In the genomic region with DNA sequence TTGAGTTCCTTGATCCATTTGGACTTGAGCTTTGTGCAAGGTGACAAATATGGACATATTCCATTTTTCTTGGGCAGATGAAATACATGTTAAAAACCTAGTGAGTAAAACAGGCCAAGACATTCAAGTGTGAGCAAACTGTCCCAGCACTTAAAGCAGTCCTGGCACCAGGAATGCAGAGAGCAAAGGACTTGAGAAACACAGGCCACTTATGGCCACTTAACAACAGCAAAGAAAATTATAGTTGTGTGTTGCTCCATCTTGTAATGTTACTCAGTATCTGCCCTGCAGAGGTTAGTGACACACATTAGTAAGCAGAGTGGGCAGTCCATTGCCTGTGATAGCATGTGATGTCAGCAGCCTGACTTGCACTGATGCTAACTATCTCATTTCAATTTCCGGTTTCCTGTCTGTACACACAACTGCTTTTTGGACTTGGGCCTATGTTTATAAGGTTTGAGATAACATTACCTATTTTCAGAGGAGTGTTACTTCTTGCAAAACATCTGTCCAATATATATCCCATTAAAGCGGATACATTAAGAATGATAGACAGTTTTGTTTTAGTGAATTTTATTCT, we compare ENCODE assay signal across 27 mouse cellular contexts.
DNase-seq lines count a peak whose midpoint lies in the region; ATAC-seq and TF ChIP-seq lines count a peak whose summit lies in the region.
"Had no signal": no experiment of that assay in that cellular context is flagged by ENCODE, and none has a peak within 500 bp of the region (broad histone marks: within the 10 kb centered on the region; RNA-seq: fewer than 3 reads in every experiment).

No protein-coding gene starts in this region.

- no peak for TF ChIP-seq EP300 in heart, postnatal 0 days (IDR thresholded peaks at IDR 0.05; ENCODE audit: low read depth)
- TF ChIP-seq EP300 in lung, postnatal 0 days (IDR thresholded peaks at IDR 0.05), result peak; percentile 42; the same call in 1 of the 2 replicates

- WGBS in heart, postnatal 0 days, result 57% methylated on average over 2 of the region's 2 CpGs
- 75% methylated on average over 2 of the region's 2 CpGs for WGBS in heart, embryonic 10.5 days
- WGBS in intestine, embryonic 16.5 days, result 67% methylated on average over 2 of the region's 2 CpGs
- WGBS in lung, postnatal 0 days, result 32% methylated on average over 2 of the region's 2 CpGs
- 95% methylated on average over 2 of the region's 2 CpGs for WGBS in hindbrain, embryonic 11.5 days

- H3K9ac ChIP-seq in heart, postnatal 0 days (replicated peaks; ENCODE audit: low read depth, low read length), result no peak overlapping the region
- H3K9ac ChIP-seq in intestine, embryonic 16.5 days (ENCODE audit: low read depth, low read length), result no peak overlapping the region
- H3K9ac ChIP-seq in lung, postnatal 0 days (replicated peaks; ENCODE audit: low read depth), result no peak overlapping the region
- H3K9ac ChIP-seq in hindbrain, embryonic 11.5 days (ENCODE audit: low read depth, low read length), result no peak overlapping the region
- H3K9ac ChIP-seq: forebrain, embryonic 15.5 days; heart, embryonic 13.5 days; limb, embryonic 15.5 days; liver, embryonic 13.5 days; midbrain, embryonic 12.5 days; neural tube, embryonic 13.5 days had no signal

- DNase-seq in heart, postnatal 0 days (ENCODE audit: low spot score), result peak; percentile 6
- no peak for DNase-seq in heart, embryonic 10.5 days (ENCODE audit: low spot score)
- DNase-seq in lung, postnatal 0 days (ENCODE audit: low spot score), result peak; percentile 75
- no peak for DNase-seq in left cerebral cortex, adult 18-20 months (ENCODE audit: low spot score in 2 of 2)
- no peak for DNase-seq in layer of hippocampus, adult 9-10 months (ENCODE audit: low spot score)
- DNase-seq in hindbrain, embryonic 11.5 days (ENCODE audit: low spot score), result no peak
- DNase-seq: cerebellum, adult 9-10 months; cerebellum, postnatal 36 days; gastrocnemius, postnatal 25 days; heart, adult 11 months; heart, postnatal 14 days; kidney, adult 11 months; kidney, postnatal 36 days; liver, embryonic 13.5 days; thymus, adult 2 months; thymus, postnatal 36 days had no signal

- no peak overlapping the region for H3K4me2 ChIP-seq in heart, postnatal 0 days (ENCODE audit: low read depth, low read length)
- no peak overlapping the region for H3K4me2 ChIP-seq in intestine, embryonic 16.5 days (ENCODE audit: low read depth, low read length)
- H3K4me2 ChIP-seq in lung, postnatal 0 days (replicated peaks; ENCODE audit: low read depth, low read length), result no peak overlapping the region
- H3K4me2 ChIP-seq in hindbrain, embryonic 11.5 days (replicated peaks; ENCODE audit: low read depth, low read length), result no peak overlapping the region
- H3K4me2 ChIP-seq: forebrain, embryonic 15.5 days; heart, embryonic 13.5 days; limb, embryonic 15.5 days; liver, embryonic 13.5 days; midbrain, embryonic 12.5 days; neural tube, embryonic 13.5 days had no signal

- H3K36me3 ChIP-seq in heart, postnatal 0 days (replicated peaks; ENCODE audit: control insufficient read depth, insufficient read depth, low read length), result 0 out of 2 replicates have a peak, but pooled peaks cover 3% of the 10 kb centered on the region
- H3K36me3 ChIP-seq in heart, embryonic 10.5 days, result no peaks in the 10 kb centered on the region
- no peaks in the 10 kb centered on the region for H3K36me3 ChIP-seq in intestine, embryonic 16.5 days (ENCODE audit: control insufficient read depth, insufficient read depth, low read length)
- H3K36me3 ChIP-seq in lung, postnatal 0 days (ENCODE audit: insufficient read depth, low read length), result no peaks in the 10 kb centered on the region
- no peaks in the 10 kb centered on the region for H3K36me3 ChIP-seq in hindbrain, embryonic 11.5 days (ENCODE audit: control insufficient read depth, insufficient read depth, low read length)
- H3K36me3 ChIP-seq: forebrain, embryonic 15.5 days; hindbrain, embryonic 10.5 days; limb, embryonic 10.5 days; limb, embryonic 15.5 days; liver, embryonic 13.5 days; midbrain, embryonic 12.5 days had no signal

- TF ChIP-seq CTCF in heart, postnatal 0 days (IDR thresholded peaks at IDR 0.05; ENCODE audit: low read depth), result no peak
- TF ChIP-seq CTCF in lung, postnatal 0 days (IDR thresholded peaks at IDR 0.05), result no peak

- ATAC-seq in heart, postnatal 0 days (ENCODE audit: insufficient read depth, low read depth), result no peak; the same call in 1 of the 2 replicates
- ATAC-seq in intestine, embryonic 16.5 days, result peak; percentile 72
- peak; percentile 92 for ATAC-seq in lung, postnatal 0 days
- no peak for ATAC-seq in hindbrain, embryonic 11.5 days (ENCODE audit: low FRiP score)
- ATAC-seq: hindbrain, postnatal 0 days had no signal

- H3K9me3 ChIP-seq in heart, postnatal 0 days (replicated peaks; ENCODE audit: control insufficient read depth, low read length), result no peaks in the 10 kb centered on the region
- H3K9me3 ChIP-seq in heart, embryonic 10.5 days, result no peaks in the 10 kb centered on the region
- no peaks in the 10 kb centered on the region for H3K9me3 ChIP-seq in intestine, embryonic 16.5 days (ENCODE audit: control insufficient read depth, low read length)
- no peaks in the 10 kb centered on the region for H3K9me3 ChIP-seq in lung, postnatal 0 days (ENCODE audit: low read length)
- no peaks in the 10 kb centered on the region for H3K9me3 ChIP-seq in hindbrain, embryonic 11.5 days (ENCODE audit: control insufficient read depth, low read length)
- H3K9me3 ChIP-seq: forebrain, embryonic 15.5 days; heart, embryonic 13.5 days; hindbrain, embryonic 10.5 days; limb, embryonic 10.5 days; limb, embryonic 15.5 days; liver, embryonic 13.5 days; megakaryocyte, embryonic 14.5 days; midbrain, embryonic 12.5 days; neural tube, embryonic 13.5 days had no signal

- no peaks in the 10 kb centered on the region for H3K4me1 ChIP-seq in heart, postnatal 0 days (ENCODE audit: control insufficient read depth, insufficient read depth)
- H3K4me1 ChIP-seq in heart, embryonic 10.5 days, result peaks cover 3% of the 10 kb centered on the region; the same call in 1 of the 2 replicates
- H3K4me1 ChIP-seq in intestine, embryonic 16.5 days (ENCODE audit: control insufficient read depth, insufficient read depth, low read length), result no peaks in the 10 kb centered on the region
- H3K4me1 ChIP-seq in lung, postnatal 0 days (ENCODE audit: insufficient read depth, low read depth, low read length), result no peaks in the 10 kb centered on the region
- no peaks in the 10 kb centered on the region for H3K4me1 ChIP-seq in hindbrain, embryonic 11.5 days (replicated peaks; ENCODE audit: control insufficient read depth, insufficient read depth, low read length)
- H3K4me1 ChIP-seq: forebrain, embryonic 15.5 days; hindbrain, embryonic 10.5 days; limb, embryonic 15.5 days; liver, embryonic 13.5 days; midbrain, embryonic 12.5 days; neural tube, embryonic 13.5 days had no signal

- no peak overlapping the region for H3K27ac ChIP-seq in heart, postnatal 0 days (ENCODE audit: low read depth)
- H3K27ac ChIP-seq in heart, embryonic 10.5 days, result no peak overlapping the region
- H3K27ac ChIP-seq in intestine, embryonic 16.5 days (ENCODE audit: low read length), result no peak overlapping the region
- H3K27ac ChIP-seq in lung, postnatal 0 days (ENCODE audit: low read length), result no peak overlapping the region
- H3K27ac ChIP-seq in hindbrain, embryonic 11.5 days (ENCODE audit: low read depth, low read length), result no peak overlapping the region
- H3K27ac ChIP-seq: forebrain, embryonic 15.5 days; heart, embryonic 13.5 days; hindbrain, embryonic 10.5 days; hindbrain, postnatal 0 days; layer of hippocampus, adult 2 months; limb, embryonic 10.5 days; limb, embryonic 15.5 days; liver, embryonic 13.5 days; midbrain, embryonic 12.5 days; neural tube, embryonic 13.5 days had no signal

- no peak overlapping the region for H3K4me3 ChIP-seq in heart, postnatal 0 days (ENCODE audit: low read depth, low read length)
- no peak overlapping the region for H3K4me3 ChIP-seq in heart, embryonic 10.5 days
- H3K4me3 ChIP-seq in intestine, embryonic 16.5 days (ENCODE audit: low read length), result no peak overlapping the region
- H3K4me3 ChIP-seq in lung, postnatal 0 days (ENCODE audit: low read depth, low read length), result no peak overlapping the region
- H3K4me3 ChIP-seq in hindbrain, embryonic 11.5 days (ENCODE audit: low read depth, low read length), result no peak overlapping the region
- H3K4me3 ChIP-seq: forebrain, embryonic 15.5 days; heart, embryonic 13.5 days; hindbrain, embryonic 10.5 days; layer of hippocampus, adult 2 months; limb, embryonic 10.5 days; limb, embryonic 15.5 days; liver, embryonic 13.5 days; midbrain, embryonic 12.5 days; neural tube, embryonic 13.5 days had no signal

- no peaks in the 10 kb centered on the region for H3K27me3 ChIP-seq in heart, postnatal 0 days (ENCODE audit: control insufficient read depth, insufficient read depth, low read length)
- no peaks in the 10 kb centered on the region for H3K27me3 ChIP-seq in heart, embryonic 10.5 days (ENCODE audit: insufficient read depth, poor library complexity, severe bottlenecking)
- no peaks in the 10 kb centered on the region for H3K27me3 ChIP-seq in intestine, embryonic 16.5 days (replicated peaks; ENCODE audit: control insufficient read depth, insufficient read depth, low read length)
- H3K27me3 ChIP-seq in lung, postnatal 0 days (replicated peaks; ENCODE audit: insufficient read depth, low read length), result no peaks in the 10 kb centered on the region
- H3K27me3 ChIP-seq in hindbrain, embryonic 11.5 days (ENCODE audit: control insufficient read depth, insufficient read depth, low read length), result no peaks in the 10 kb centered on the region
- H3K27me3 ChIP-seq: forebrain, embryonic 15.5 days; heart, embryonic 13.5 days; limb, embryonic 15.5 days; liver, embryonic 13.5 days; megakaryocyte, embryonic 14.5 days; midbrain, embryonic 12.5 days; neural tube, embryonic 13.5 days had no signal

Comparison
In these comparisons a context has a peak if more than half of its experiments do, and no peak if none do; other contexts are left out.
1. DNase-seq: peak in heart, postnatal 0 days (single experiment) and lung, postnatal 0 days (single experiment); none in heart, embryonic 10.5 days (single experiment), left cerebral cortex, adult 18-20 months (0 of 2), layer of hippocampus, adult 9-10 months (single experiment) and hindbrain, embryonic 11.5 days (single experiment).
2. ATAC-seq: peak in intestine, embryonic 16.5 days (single experiment) and lung, postnatal 0 days (single experiment); none in heart, postnatal 0 days (single experiment) and hindbrain, embryonic 11.5 days (single experiment).